Mouse (Mus musculus) hindlimb bud, embryonic 11.5 days (tissue): ENCODE measurements around the gene Epb41l1.

ENCODE experiments used
- DNase-seq: peaks from one replicate; pipeline ENCODE4 v3.0.0-alpha.2; 2012; ENCODE audit warnings: low read depth, low spot score; ENCODE audit errors: extremely low spot score

Gene Epb41l1

DNA sequence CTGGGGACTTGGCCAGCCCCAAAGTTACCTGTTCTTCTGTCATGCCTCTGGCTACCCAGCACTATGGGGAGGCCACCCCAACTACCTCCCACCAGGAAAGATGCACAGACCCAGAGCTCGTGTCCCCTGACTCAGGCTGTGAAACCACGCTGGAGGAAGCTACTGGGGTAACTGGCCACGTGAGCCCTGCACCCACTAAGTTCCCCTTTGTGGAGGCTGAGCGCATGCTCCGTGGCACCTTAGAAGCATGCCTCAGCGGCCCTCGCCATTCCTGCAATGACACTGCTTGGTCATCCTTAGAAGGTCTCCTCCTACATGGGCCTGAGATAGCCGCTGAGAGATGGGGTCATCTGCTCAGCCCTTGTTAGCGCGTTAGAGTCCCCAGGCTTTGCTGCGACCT lies 102.3 kb downstream of the Epb41l1 start:
- no peak for DNase-seq

DNA sequence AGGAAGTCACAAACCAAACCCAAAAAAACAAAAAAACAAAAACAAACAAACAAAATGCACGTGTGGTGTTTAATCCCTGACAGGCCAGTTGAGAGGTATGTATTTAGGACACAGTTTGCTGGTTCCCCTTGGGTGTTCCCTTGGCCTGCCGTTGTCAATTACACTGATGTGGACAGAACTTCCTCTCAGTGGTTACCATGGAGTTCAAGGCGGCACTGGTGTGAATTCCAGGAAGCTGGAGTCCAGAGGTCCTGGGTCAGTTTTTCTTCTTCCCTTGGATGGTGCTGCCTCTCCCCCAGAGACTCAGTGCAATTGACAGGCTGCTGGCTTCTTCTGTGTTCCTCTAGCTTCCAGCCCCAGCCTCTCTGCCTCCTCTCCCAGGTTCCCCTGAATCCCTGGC lies 103.4 kb downstream of the Epb41l1 start:
- no peak for DNase-seq

DNA sequence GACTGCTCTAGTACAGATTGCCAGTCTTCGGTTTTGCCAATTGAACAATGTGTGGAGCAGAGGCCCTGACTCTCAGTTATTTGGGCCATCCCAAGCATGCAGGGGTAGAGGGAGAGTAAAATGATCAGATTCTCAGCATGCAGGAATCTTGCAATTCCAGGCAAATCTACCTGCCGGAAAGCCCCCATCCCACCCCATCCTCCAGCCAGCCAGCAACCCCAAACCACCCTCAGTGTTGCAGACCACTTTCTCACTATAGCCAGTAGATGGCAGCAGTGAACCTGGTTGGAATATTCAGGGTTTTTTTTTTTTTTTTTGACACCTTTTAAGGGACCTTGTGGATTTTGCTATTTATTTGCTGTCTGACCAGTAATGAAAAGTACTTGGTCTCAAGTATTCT lies 109.0 kb downstream of the Epb41l1 start:
- DNase-seq, result peak; percentile 22

DNA sequence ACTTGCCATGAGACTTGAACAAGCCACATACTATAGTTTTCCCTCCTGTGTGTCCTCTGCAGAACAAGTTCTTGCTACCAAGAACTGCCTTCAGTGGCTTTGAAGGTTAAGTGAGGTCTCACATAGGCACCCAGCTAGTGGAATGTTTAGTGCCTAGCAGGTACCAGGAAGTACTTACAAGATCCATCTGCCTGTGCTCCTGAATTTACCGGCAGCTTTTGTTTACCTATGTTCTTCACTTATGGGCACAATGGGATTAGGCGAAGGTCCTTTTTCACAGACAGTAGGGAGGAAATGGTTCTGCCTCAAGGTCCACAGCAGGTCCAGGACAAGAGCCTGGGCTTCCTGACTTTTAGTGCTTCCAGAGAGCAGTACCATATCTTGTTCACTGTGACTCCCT lies 112.5 kb downstream of the Epb41l1 start:
- DNase-seq, result no peak

DNA sequence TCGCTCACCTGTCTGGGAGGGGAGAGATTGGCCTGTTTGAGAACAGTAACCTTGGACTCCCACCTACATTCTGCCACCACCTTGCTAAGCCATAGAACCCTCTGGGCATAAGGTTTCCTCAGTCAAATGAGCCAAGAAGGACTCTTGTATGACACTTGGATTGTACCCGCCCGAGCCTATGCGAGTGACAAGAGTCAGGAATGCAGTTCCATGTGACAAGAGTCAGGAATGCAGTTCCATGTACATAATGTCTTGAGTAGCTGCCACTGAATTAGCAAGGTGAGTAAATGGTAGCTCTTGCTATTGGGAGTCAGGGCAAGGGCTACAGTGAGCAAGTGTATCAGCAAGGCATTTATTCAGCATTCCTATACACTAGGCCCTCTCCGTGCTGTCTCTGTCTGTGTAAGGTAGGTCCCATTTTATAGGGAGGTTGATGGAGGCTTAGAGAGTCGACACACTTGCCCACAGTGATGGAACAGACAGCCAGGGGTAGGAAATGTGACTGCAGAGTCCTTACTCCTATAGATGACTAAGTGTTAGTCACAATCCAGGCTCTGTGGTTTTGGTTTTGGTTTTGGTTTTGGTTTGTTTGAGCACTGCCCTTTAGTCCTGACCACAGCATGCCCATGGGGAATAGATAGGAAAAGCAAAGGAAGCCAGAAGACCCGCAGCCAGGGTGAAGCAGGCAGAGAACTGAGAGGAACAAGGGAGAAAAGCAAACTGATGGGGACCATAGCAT lies 118.3 kb downstream of the Epb41l1 start:
- DNase-seq, result no peak

DNA sequence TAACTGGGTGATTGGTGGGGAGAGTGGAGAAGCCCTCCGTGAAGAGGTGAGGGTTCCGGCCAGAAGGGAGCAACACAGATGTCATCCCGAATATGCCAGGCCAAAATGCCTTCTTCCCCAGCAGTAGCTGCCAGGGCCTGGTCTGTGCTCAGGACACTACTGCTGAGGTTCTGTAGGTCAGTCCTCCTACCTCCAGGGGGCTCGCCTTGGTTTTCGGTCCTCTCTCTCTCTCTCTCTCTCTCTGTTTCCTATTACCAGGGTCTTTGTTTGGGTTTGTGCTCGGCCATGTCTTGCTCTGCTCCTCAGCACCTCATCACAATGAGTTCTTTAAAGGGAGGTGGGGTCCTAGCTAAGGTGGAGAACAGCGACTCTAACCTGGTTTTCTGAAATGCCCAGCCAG lies 120.3 kb downstream of the Epb41l1 start:
- DNase-seq, result no peak

DNA sequence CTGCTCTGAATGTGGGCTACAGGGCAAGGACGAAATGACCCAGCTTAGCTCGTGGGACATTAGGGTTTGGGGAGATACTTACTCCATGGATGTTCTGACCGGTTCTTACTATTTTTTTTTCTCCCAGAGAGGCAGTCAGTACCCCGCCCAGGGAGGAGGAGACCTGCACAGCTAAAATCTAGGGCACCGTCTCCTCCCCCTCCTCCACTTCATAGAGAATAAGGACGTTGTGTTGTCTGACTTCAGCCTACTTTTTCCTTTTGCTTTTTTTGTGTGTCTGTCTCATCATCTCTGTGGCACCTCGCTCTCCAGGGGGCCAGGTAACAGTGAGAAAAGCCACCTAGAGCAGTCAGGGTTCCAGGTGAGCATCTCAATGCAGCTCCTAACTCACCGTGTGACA lies 121.7 kb downstream of the Epb41l1 start:
- no peak for DNase-seq

DNA sequence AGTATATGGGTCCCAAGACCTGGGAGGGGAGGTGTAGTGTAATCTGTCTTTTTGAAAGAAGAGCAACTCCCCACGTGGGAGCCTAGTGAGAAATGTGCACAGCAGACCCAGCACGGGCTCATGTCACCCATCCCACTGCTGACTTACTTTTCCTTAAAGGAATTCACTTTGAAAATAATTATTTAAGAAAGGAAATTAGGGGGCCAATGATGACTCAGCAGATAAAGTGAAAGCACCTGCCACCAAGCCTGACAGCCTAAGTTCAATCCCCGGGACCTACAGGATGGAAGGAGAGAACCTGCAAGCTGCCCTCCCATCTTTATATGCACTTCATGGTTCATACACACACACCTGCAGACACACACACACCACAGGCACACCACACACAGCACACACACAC lies 123.1 kb downstream of the Epb41l1 start:
- no peak for DNase-seq

DNA sequence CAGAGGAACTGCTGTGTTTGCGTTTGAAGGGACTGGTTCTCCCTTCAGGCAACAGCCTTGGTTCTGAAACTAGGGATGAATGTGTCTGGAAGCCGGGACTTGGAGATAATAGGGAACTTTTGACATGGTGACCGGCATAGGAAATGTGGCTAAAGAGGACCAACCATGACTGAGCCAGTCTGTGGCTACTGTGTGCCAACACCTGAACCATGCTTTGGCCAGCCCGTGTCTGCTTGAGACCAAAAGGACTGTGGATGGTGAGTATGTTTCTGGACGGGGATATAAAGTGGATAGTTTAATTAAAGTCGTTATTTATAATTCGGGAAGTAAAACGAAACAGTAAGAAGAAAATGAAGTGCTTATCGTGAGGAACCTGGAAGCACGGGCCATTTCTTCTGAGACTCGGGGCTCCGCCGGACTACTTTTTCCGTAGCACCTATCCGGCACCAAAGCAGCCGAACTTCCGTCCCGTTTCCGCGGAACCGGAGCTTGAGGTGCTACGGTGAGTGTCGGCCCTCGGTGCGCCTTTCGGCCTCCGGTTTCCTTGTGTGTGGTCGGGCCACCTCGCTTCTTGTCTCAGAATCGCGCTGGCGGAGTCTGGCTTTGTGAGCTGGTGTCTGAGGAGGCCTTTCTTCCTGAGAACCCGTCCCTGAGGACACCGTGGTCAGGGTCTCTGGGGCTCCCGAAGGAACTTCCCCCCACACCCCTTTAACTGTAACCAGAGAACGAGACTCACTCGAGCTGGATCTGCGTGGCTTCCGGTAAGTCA lies 126.6 kb downstream of the Epb41l1 start, which contains the start of gene Aar2:
Gene Aar2 (plus strand): TSS at position 462 of the 769 bp plus-strand sequence.
- peak; percentile 63 for DNase-seq

DNA sequence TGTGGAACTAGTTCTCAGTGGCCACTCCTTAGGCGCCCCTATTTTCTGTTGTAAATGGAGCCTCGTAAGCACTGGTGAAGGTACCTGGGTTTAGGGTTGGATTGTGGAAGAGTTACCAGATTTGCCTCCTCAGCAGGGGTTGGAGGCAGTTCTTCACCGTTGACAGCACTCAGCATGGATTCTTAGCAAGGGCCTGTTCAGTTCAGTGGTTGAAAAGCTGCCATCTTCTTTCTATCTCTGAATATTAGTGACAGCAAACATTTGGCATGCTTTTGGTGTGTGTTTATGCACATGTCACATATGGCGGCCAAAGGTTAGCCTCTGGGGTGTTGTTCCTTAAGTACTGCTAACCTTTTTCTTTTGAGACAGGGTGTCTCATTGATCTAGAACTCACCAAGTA lies 131.7 kb downstream of the Epb41l1 start:
- DNase-seq, result no peak

DNA sequence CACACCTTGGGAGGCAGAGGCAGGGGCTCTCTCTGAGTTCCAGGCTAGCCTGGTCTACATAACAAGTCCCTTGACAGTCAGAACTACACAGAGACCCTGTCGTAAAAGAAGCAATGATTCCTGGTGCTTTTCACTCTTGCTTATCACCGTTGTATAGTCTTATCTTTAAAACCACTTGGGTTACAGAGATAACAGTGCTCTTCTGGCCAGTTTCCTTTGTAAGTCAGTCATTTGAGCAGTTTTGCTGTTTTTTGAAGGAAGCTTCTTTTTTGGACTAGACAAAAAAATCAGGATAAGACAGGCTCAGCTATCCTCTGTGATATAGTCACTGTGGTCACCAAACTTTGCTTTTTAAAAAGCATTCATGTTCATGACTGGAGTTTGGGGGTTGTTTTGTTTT lies 141.1 kb downstream of the Epb41l1 start:
- DNase-seq, result no peak

DNA sequence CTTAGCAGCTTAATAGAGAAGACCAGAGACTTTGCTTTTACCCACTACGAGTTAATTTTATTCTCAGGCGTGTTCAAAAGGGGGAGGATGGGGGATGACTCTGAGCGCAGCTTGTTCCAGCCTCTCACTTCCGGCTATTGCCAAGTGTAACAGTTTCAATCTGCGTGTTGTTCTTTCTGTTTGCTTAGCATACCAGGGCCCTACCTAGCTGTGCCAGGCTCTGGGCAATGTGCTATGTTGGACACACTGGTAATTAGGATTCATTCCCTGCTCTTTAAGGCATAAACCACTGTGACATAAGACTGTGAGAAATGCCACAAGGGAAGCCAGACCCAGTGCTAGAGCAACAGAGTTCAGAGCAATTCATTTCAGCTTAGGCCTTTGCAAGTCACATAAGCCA lies 142.8 kb downstream of the Epb41l1 start:
- no peak for DNase-seq

DNA sequence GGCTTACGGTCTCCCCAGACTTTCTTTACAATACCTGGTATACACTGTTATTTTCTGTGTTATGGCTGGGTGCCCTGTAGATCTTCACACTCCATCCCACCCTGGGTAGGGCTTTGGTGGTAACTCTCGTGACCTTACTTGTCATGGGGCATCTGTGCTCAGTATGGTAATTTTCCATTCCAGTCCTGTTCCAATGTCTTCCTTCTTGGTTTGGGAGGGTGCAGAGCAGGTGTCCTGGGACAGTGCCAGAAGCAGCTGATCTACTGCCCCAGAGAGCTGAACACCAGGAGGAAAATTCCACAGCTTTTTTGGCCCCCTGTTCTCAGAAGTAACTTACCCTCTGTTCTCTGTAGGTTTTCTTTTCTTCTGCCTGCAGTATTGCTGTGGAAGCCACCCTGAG lies 145.8 kb downstream of the Epb41l1 start:
- DNase-seq, result no peak

DNA sequence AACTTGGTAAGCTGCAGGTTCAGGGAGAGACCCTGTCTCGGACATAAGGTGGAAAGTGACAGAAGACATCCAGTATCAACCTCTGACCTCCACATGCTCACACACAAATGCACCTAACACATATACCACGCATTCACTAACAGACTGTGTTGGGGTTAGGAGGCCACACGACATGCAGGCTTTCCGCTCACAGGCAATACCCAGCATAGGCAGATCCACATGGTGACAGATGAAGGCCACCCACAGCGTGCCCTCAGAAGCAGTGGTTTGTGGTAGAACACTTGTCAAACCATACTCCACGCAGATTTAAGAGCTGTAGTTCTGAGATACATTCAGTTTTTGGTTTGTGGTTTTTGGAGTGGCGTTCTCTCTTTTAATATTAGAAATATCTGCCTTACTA lies 147.9 kb downstream of the Epb41l1 start:
- no peak for DNase-seq

DNA sequence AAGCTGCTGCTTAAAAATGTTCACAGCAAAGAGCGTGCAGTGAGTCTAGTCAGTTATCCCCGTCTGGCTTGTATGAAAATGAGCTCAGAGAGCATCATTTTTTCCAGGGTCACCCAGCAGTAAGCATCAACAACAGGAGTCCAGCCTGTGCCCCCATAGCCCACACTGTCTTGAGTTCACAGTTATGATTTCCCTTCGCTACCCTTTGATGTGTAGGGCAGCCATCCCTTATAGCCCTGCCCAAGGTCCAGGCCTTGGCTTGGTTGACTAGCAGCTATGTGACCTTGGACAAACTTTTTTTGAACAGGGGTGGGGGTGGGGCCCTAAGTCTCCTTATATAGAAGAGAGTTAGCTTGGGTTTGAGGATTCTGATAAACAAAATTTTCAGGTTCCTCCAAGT lies 148.6 kb downstream of the Epb41l1 start:
- no peak for DNase-seq

DNA sequence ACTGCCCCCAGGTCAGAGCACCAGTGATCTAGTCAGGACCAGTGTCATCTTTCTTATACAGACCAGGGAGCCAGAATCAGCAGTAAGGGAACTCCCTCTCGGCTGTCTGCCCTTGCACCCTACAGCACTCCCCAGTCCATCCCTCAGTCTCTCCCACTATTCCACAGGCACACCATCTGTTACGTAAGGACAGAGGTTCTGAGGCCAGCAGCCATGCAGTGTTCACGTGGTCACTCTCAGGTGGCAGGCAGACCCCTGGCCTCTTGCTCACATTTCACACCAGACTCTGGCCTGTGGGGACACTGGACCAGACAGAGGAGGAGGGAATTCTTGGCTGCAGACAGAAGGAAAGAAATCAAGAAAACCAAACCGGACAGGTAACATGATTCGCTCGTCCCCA lies 150.8 kb downstream of the Epb41l1 start:
- DNase-seq, result no peak

DNA sequence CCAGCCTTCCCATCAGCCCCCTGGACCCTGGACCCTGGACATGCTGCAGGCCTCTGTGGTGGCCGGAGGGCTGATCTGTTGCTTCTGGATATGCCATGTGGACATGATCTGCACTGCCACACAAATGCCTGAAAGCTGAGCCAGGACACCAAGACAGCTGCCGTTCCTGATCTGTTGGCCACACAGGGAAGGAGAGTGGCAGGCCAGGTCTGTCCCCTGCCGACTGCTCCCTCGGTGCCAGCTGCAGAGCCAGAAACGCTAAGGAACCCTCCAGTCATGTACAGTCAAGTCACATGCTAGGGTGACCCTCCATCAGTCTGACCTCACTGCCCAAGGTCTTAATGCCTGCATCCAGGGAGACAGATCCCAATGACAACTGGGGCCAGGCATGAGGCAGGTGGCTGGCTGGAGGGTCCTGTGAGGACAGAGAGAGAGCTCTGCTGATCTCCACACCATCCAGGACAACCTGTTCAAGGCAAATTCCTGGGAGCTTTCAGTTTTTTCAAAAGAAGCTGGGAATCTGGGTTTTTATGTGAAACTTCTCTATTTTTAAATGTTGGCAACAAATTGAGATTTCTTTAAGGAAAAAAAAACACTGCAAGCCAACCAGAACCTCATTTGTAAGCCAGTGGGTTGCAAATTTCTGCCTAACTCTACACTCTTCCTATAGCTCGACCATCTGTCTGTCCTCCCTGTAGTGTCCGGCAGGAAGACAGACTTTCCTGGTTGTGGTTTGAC lies 156.3 kb downstream of the Epb41l1 start:
- no peak for DNase-seq

DNA sequence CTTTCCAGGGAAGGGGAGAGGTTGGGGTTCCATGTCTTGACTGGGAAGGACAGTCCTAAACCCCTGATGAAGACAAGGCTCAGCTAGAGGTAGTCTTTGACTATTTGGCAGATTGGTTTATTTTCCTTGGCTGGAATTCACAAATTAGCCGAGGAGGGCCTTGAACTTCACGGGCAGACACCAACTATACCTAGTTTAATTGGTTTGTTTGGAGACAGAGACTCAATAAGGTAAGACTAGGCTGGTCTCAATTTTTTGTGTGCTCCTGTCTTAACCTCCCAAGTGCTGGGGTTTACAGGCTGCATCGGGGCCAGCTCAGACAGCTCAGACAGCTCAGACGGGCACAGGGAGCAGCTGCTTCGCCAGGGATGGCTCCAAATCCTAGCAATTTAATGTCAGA lies 159.8 kb downstream of the Epb41l1 start:
- DNase-seq, result no peak

DNA sequence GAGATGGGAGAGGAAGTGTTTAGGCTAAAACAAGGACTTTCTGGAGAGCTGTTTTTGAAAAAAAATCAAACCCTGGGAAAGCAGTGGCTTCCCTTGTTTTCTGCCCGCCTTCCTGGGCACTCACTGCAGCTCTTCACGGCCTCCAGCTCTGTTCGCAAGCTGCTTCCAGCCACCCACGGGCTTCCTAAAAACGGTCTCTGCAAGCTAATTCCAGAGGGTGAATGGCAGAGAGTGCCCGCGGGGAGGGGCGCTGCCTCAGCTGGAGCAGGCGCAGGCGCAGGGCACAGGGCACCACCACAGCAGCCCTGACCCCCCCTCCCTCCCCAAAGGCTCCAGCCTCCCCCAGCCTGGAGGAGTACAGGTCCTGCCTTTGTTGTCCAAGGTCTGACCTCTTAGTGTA lies 160.5 kb downstream of the Epb41l1 start:
- DNase-seq, result no peak

DNA sequence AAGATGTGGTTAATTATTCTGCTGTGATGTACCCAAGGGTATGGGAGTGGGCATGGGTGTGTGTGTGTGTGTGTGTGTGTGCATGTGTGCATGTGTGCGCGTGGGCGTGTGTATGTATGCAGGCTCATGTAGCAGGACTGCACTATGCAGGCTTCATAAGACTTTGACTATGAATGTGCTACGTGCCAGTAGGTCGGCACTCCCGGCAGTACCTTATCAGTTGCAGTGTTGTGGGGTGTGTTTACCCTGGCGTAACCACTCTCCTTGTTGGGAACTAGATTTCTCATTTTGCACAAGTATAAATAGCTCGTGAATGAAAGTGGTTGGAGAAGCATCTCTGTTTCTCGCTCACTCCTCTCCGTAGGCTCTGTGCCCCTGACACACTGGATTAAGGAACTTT lies 162.2 kb downstream of the Epb41l1 start:
- no peak for DNase-seq

DNA sequence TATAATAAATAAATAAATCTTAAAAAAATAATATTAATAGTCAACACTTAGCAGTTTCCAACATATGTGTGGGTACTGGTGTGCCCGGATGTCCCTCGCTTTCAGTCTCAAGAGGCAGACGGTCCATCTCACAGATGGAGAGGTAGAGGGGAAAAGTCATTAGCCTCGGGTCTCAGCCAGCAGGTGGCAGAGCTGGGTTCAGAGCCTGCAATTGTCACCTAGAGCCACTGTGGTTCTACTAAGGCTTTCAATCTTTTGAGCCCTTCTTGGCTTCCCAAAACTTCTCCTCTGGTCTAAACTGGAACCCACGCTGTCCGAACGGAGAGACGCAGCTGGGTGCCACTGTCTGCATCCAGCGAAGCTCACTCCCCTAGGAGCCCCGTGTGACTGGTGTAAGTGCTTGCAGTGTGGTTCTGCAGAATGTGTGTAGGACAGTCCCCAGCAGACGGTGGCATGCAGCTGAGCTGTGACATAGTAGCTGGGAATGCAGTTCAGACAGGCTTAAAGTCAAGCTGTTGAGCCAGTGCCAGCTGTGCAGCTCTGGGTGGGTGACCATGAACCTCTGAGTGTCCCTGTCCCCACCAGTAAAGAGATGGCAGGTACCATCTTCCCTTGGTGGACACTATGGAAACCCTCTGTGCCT lies 163.6 kb downstream of the Epb41l1 start:
- no peak for DNase-seq
